Mouse (Mus musculus) heart, embryonic 15.5 days (tissue): ENCODE results near the gene Zfp827. TPM values are rescaled to one million over a fixed set of nuclear protein-coding genes. Genes with fewer than 3 reads are reported as not detected.

Source experiments
- ATAC-seq: fragments of 200-750 bp; cut with Nextera tagmentation; replicated peaks from 2 replicates; pipeline ENCODE4 v1.8.0; 2017; ENCODE audit warnings: low read depth, moderate TSS enrichment; ENCODE audit not compliant: insufficient number of reproducible peaks, insufficient read depth, low FRiP score
- H3K27ac ChIP-seq: fragments of 300-500 bp; sonication (generic); 2 replicates; pipeline ENCODE4 v1.5.1; 2015; ENCODE audit warnings: mild to moderate bottlenecking, inconsistent platforms
- H3K27me3 ChIP-seq: fragments of 300-500 bp; sonication (generic); 2 replicates; pipeline ENCODE4 v1.6.1; 2015; ENCODE audit warnings: inconsistent platforms
- H3K36me3 ChIP-seq: fragments of 300-500 bp; sonication (generic); 2 replicates; pipeline ENCODE4 v1.6.1; 2015; ENCODE audit warnings: mild to moderate bottlenecking, inconsistent platforms
- H3K4me1 ChIP-seq: fragments of 300-500 bp; sonication (generic); replicated peaks from 2 replicates; pipeline ENCODE4 v1.6.1; 2015; ENCODE audit warnings: inconsistent platforms
- H3K4me2 ChIP-seq: fragments of 300-500 bp; sonication (generic); 2 replicates; pipeline ENCODE4 v1.6.1; 2015; ENCODE audit warnings: inconsistent platforms, mild to moderate bottlenecking, moderate library complexity
- H3K4me3 ChIP-seq: fragments of 300-500 bp; sonication (generic); 2 replicates; pipeline ENCODE4 v1.5.1; 2015; ENCODE audit warnings: mild to moderate bottlenecking, inconsistent platforms
- H3K9ac ChIP-seq: fragments of 300-500 bp; sonication (generic); 2 replicates; pipeline ENCODE4 v1.6.1; 2015; ENCODE audit warnings: mild to moderate bottlenecking, inconsistent platforms
- H3K9me3 ChIP-seq: fragments of 300-500 bp; sonication (generic); replicated peaks from 2 replicates; pipeline ENCODE4 v1.6.1; 2016; ENCODE audit warnings: inconsistent platforms
- WGBS: fragments of 180-500 bp; shearing (Covaris S2); methylation state at CpG from one replicate; pipeline ENCODE4 v1.1.7; 2015; ENCODE audit warnings: mixed read lengths; 5-methylcytosine and 5-hydroxymethylcytosine counted together
- polyA plus RNA-seq: library from polyadenylated mRNA; unstranded; fragments of >200 nt; fragmentation: Nextera tagmentation; extraction: Ambion mirVana; gene quantifications from 2 replicates; pipeline ENCODE4 v1.2.1, GENCODE M21; 2015

The Zfp827 gene
- polyA plus RNA-seq, 1 experiment from 2014 or later, result 5.4 TPM

GRCm38 (mm10) chr8:79196481-79196880 lies 168.2 kb downstream of the Zfp827 start:
- H3K27me3 ChIP-seq, result no peaks in the 10 kb centered on the region
- H3K4me1 ChIP-seq, result no peaks in the 10 kb centered on the region
- H3K4me2 ChIP-seq, result no peak overlapping the region
- ATAC-seq, result no peak
- WGBS, result 78% methylated on average over 4 of the region's 4 CpGs
- H3K36me3 ChIP-seq, result peaks cover 7% of the 10 kb centered on the region; the same call in 1 of the 2 replicates
- H3K9ac ChIP-seq, result no peak overlapping the region
- H3K9me3 ChIP-seq, result no peaks in the 10 kb centered on the region
- no peak overlapping the region for H3K4me3 ChIP-seq
- H3K27ac ChIP-seq, result no peak overlapping the region

- 70% methylated on average over 3 of the region's 3 CpGs for WGBS
Measured at GRCm38 (mm10) chr8:79198675-79199074, 170.4 kb downstream of the Zfp827 start.

GRCm38 (mm10) chr8:79201446-79202147 lies 173.4 kb downstream of the Zfp827 start:
- no peaks in the 10 kb centered on the region for H3K9me3 ChIP-seq
- H3K4me1 ChIP-seq, result 0 out of 2 replicates have a peak, but pooled peaks cover under 1% of the 10 kb centered on the region
- H3K27ac ChIP-seq, result no peak overlapping the region
- no peak overlapping the region for H3K4me2 ChIP-seq
- H3K27me3 ChIP-seq, result no peaks in the 10 kb centered on the region
- no peak overlapping the region for H3K4me3 ChIP-seq
- ATAC-seq, result no peak
- 74% methylated on average over 11 of the region's 11 CpGs for WGBS
- H3K9ac ChIP-seq, result no peak overlapping the region
- no peaks in the 10 kb centered on the region for H3K36me3 ChIP-seq

More at GRCm38 (mm10) chr8:79198675-79199074, 170.4 kb downstream of the Zfp827 start:
- Histone ChIP-seq H3K4me2 (no peak overlapping the region), H3K9ac (no peak overlapping the region), H3K27me3 (no peaks in the 10 kb centered on the region), H3K36me3 (no peaks in the 10 kb centered on the region), H3K4me1 (no peaks in the 10 kb centered on the region), H3K27ac (no peak overlapping the region), H3K4me3 (no peak overlapping the region), H3K9me3 (no peaks in the 10 kb centered on the region)
- no peak for ATAC-seq

GRCm38 (mm10) chr8:79206895-79207294 lies 178.7 kb downstream of the Zfp827 start:
- Histone ChIP-seq H3K27me3 (no peaks in the 10 kb centered on the region), H3K4me2 (no peak overlapping the region), H3K9me3 (no peaks in the 10 kb centered on the region), H3K9ac (no peak overlapping the region), H3K27ac (peak overlapping the region; percentile 67), H3K4me3 (no peak overlapping the region), H3K4me1 (peaks cover 41% of the 10 kb centered on the region), H3K36me3 (no peaks in the 10 kb centered on the region)
- WGBS, result 61% methylated on average over 4 of the region's 4 CpGs
- no peak for ATAC-seq

GRCm38 (mm10) chr8:79208181-79208580 lies 179.9 kb downstream of the Zfp827 start:
- ATAC-seq, result no peak
- Histone ChIP-seq H3K9me3 (no peaks in the 10 kb centered on the region), H3K36me3 (no peaks in the 10 kb centered on the region), H3K9ac (no peak overlapping the region), H3K27me3 (no peaks in the 10 kb centered on the region), H3K4me1 (peaks cover 42% of the 10 kb centered on the region), H3K4me3 (no peak overlapping the region), H3K27ac (peak overlapping the region; percentile 89), H3K4me2 (no peak overlapping the region)
- WGBS, result 42% methylated on average over 3 of the region's 3 CpGs

GRCm38 (mm10) chr8:79208691-79209640 lies 180.7 kb downstream of the Zfp827 start:
- H3K4me3 ChIP-seq, result peak overlapping the region; percentile 21; the same call in 1 of the 2 replicates

GRCm38 (mm10) chr8:79209641-79210358 lies 181.6 kb downstream of the Zfp827 start:
- Histone ChIP-seq H3K4me1 (peaks cover 42% of the 10 kb centered on the region), H3K27ac (peak overlapping the region; percentile 89)

More at GRCm38 (mm10) chr8:79208691-79209640, 180.7 kb downstream of the Zfp827 start:
- ATAC-seq, result peak; percentile 84
- Histone ChIP-seq H3K27ac (peak overlapping the region; percentile 89), H3K9ac (peak overlapping the region; percentile 43), H3K4me2 (peak overlapping the region; percentile 69), H3K4me1 (peaks cover 42% of the 10 kb centered on the region), H3K9me3 (no peaks in the 10 kb centered on the region), H3K36me3 (no peaks in the 10 kb centered on the region), H3K27me3 (no peaks in the 10 kb centered on the region)
- 16% methylated on average over 15 of the region's 15 CpGs for WGBS

GRCm38 (mm10) chr8:79211630-79212029 lies 183.4 kb downstream of the Zfp827 start:
- no peak for ATAC-seq
- Histone ChIP-seq H3K9ac (no peak overlapping the region), H3K27ac (no peak overlapping the region), H3K27me3 (no peaks in the 10 kb centered on the region), H3K4me3 (no peak overlapping the region), H3K9me3 (no peaks in the 10 kb centered on the region), H3K4me1 (peaks cover 41% of the 10 kb centered on the region), H3K4me2 (no peak overlapping the region), H3K36me3 (no peaks in the 10 kb centered on the region)
- 66% methylated on average over 9 of the region's 9 CpGs for WGBS

More at GRCm38 (mm10) chr8:79209641-79210358, 181.6 kb downstream of the Zfp827 start:
- Histone ChIP-seq H3K4me3 (peak overlapping the region; percentile 38), H3K27me3 (no peaks in the 10 kb centered on the region), H3K9me3 (no peaks in the 10 kb centered on the region), H3K36me3 (no peaks in the 10 kb centered on the region), H3K4me2 (peak overlapping the region; percentile 69), H3K9ac (peak overlapping the region; percentile 48)
- WGBS, result 10% methylated on average over 27 of the region's 27 CpGs
- peak; percentile 54; the same call in 1 of the 2 replicates for ATAC-seq

- no peaks in the 10 kb centered on the region for H3K27me3 ChIP-seq
- ATAC-seq, result no peak
Measured at GRCm38 (mm10) chr8:79222106-79222751, 194.0 kb downstream of the Zfp827 start.

GRCm38 (mm10) chr8:79222752-79223141 lies 194.5 kb downstream of the Zfp827 start:
- ATAC-seq, result no peak
- no peaks in the 10 kb centered on the region for H3K36me3 ChIP-seq
- H3K4me3 ChIP-seq, result no peak overlapping the region
- H3K27ac ChIP-seq, result peak overlapping the region; percentile 70
- H3K9me3 ChIP-seq, result no peaks in the 10 kb centered on the region
- no peaks in the 10 kb centered on the region for H3K27me3 ChIP-seq
- no peak overlapping the region for H3K9ac ChIP-seq
- WGBS, result 51% methylated on average over 5 of the region's 5 CpGs
- no peak overlapping the region for H3K4me2 ChIP-seq
- peaks cover 13% of the 10 kb centered on the region for H3K4me1 ChIP-seq

More at GRCm38 (mm10) chr8:79222106-79222751, 194.0 kb downstream of the Zfp827 start:
- Histone ChIP-seq H3K4me1 (peaks cover 13% of the 10 kb centered on the region), H3K9ac (no peak overlapping the region), H3K4me3 (no peak overlapping the region), H3K9me3 (no peaks in the 10 kb centered on the region), H3K36me3 (no peaks in the 10 kb centered on the region), H3K27ac (peak overlapping the region; percentile 70), H3K4me2 (no peak overlapping the region)
- WGBS, result 40% methylated on average over 5 of the region's 5 CpGs
